8 mouse cellular contexts compared by ENCODE assay signal in the genomic region with DNA sequence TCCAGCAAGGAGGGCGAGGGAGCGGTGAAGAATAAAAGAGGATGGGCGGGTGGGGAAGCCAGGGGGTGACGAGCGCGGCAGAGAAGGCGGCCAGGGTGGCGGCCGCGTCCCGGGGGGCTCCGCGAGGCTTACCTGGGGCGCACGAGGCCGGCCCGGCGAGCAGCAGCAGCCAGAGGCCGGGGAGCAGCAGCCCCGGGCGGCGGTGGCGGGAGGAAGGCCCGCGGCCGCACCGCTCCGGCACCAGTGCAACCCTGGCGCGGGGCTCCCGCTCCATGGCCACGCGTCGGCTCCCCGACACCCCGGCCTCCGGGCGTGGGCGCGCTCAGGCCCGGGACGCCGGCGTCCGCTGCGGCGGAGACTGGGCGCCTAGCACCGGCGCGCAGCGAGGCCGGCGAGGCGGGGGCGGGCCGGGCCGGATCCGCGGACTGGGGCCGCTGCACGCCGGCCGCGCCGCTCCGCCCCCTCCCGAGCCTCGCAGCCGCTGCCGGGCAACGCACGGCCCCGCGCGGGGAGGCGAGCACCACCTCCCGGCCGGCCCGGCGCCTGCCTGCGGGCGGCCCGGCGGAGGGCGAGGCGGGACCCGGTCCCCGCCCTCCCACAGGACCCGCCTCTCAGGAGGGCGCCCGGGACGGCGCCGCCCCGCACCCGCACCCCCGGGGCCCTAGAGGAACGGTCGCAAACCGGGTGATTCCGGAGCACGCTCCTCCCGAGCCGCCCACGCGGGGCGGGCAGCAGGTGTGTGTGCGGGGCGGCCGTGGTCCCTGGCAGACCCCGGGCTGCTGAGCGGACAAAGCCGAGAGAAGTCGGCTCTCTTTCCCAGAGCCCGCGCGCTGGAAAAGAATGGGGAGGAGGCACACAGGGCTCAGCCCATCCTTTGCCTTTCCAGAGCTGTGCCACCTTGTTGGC. TPM values are rescaled to one million over a fixed set of nuclear protein-coding genes. Genes with fewer than 3 reads are reported as not detected.
DNase-seq lines count a peak whose midpoint lies in the region; ATAC-seq and TF ChIP-seq lines count a peak whose summit lies in the region.

A gene (minus strand): TSS at position 274 of the 906 bp plus-strand sequence.

- no peaks in the 10 kb centered on the region for H3K27me3 ChIP-seq in small intestine, adult 2 months (ENCODE audit: control insufficient read depth, insufficient read depth, low read length)

- ATAC-seq in common myeloid progenitor, adult 5-6 weeks (replicated peaks; ENCODE audit: low read depth, poor library complexity, severe bottlenecking) = peak; percentile 61
- ATAC-seq in inflammation-experienced regulatory T-cells, adult 6 months = peak; percentile 56
- no peak for ATAC-seq in monocyte, adult 5-6 weeks (replicated peaks; ENCODE audit: insufficient number of reproducible peaks, low FRiP score, low TSS enrichment, poor library complexity, severe bottlenecking)

- TF ChIP-seq CTCF in small intestine, adult 2 months (IDR thresholded peaks at IDR 0.05; ENCODE audit: extremely low read depth, insufficient read length, insufficient replicate concordance, low read depth, low read length) = no peak

- no peaks in the 10 kb centered on the region for H3K4me1 ChIP-seq in small intestine, adult 2 months (ENCODE audit: control insufficient read depth, insufficient read depth, insufficient read length, low read length)

- 1% methylated on average over 105 of the region's 118 CpGs for WGBS in small intestine, adult 2 months

- TF ChIP-seq POLR2A in small intestine, adult 2 months (IDR thresholded peaks at IDR 0.05; ENCODE audit: low read depth, low read length) = no peak

- H3K36me3 ChIP-seq in small intestine, adult 2 months (ENCODE audit: control insufficient read depth, insufficient read depth, low read length) = no peaks in the 10 kb centered on the region

- peak; percentile 86 to 91 for DNase-seq in adrenal gland, adult (ENCODE audit: inconsistent age in 2 of 2, low spot score in 1 of 2)
- peak; percentile 77 for DNase-seq in gastrocnemius, postnatal 25 days
- peak; percentile 47 to 68 for DNase-seq in left cerebral cortex, postnatal 25 days (ENCODE audit: low spot score in 2 of 2)
- peak; percentile 65 for DNase-seq in mesoderm, embryonic 11.5 days (ENCODE audit: low read depth, low spot score)

- peak within 1 kb of the TSS; percentile 88 for H3K4me3 ChIP-seq in small intestine, adult 2 months (ENCODE audit: low read depth, low read length)

- H3K27ac ChIP-seq in small intestine, adult 2 months (ENCODE audit: insufficient read depth, low read depth, low read length) = no peak within 1 kb of the TSS

- intact Hi-C loops in left cerebral cortex, postnatal 25 days (cut with DNase I) = loop anchor here (2.0 to 5.0 kb wide), 2 partner anchors 57 to 92 kb away; no protein-coding TSS in a partner anchor

RNA-seq across cellular contexts. Expression of the gene that starts here (rescaled TPM):
- total RNA-seq in common myeloid progenitor, adult 5-6 weeks (2017) = 1.2 and 2.2 TPM in 2 replicates
- total RNA-seq in gastrocnemius, postnatal 25 days (2021) = under 1 TPM; 0.46 to 0.56 TPM
- polyA plus RNA-seq in inflammation-experienced regulatory T-cells, adult 6 months (2017; shearing (Covaris generic)) = under 1 TPM in 1 of 3 experiments, not detected in 2; 0.08 TPM
- total RNA-seq in left cerebral cortex, postnatal 25 days (2021) = 10 to 100 TPM; 41.4 to 48.7 TPM
- polyA plus RNA-seq in small intestine, adult 2 months (2012; rRNA removed) = 0.35 and 0.71 TPM in 2 replicates
- total RNA-seq in monocyte, adult 5-6 weeks (2017) = not detected in 3 replicates

Comparison
In these comparisons a context has a peak if more than half of its experiments do, and no peak if none do; other contexts are left out.
1. RNA of the gene that starts here (total RNA-seq): 41.4 to 48.7 TPM in left cerebral cortex, postnatal 25 days; 1.2 to 2.2 TPM in common myeloid progenitor, adult 5-6 weeks, 0.46 to 0.56 TPM in gastrocnemius, postnatal 25 days and not detected in monocyte, adult 5-6 weeks; every median in the first group is over 10 times any median in the second.
2. Peak in DNase-seq in gastrocnemius, postnatal 25 days; RNA of the gene not detected or under 1 TPM.
3. Peak in ATAC-seq in inflammation-experienced regulatory T-cells, adult 6 months; RNA of the gene not detected or under 1 TPM.
4. Peak in every context shown above with its lines, with median percentiles within 50 percentile points of each other: DNase-seq.